Mouse (Mus musculus) MEL (cell line): Measurements from ENCODE around the gene Rpp25. TPM values are rescaled to one million over a fixed set of nuclear protein-coding genes. Genes with fewer than 3 reads are reported as not detected.

ENCODE experiments used
- DNase-seq: peaks from one replicate; pipeline ENCODE4 v3.0.0; 2011; ENCODE audit warnings: low read depth, low spot score
- H3K27ac ChIP-seq: 2 replicates; pipeline ENCODE4 v1.5.1; 2012; ENCODE audit warnings: low read depth, mild to moderate bottlenecking, control low read depth, low read length, moderate library complexity; ENCODE audit not compliant: control insufficient read depth
- H3K27me3 ChIP-seq, 2 experiments: fragments of 150-350 bp in 1 of 2; sonication (generic) in 1 of 2; 2 replicates each; pipeline ENCODE4 v1.6.1; 2012; ENCODE audit warnings: low read length in 2 of 2, mild to moderate bottlenecking in 2 of 2, improper control_type of control experiment in 1 of 2, moderate library complexity in 1 of 2; ENCODE audit not compliant: insufficient read depth in 2 of 2, control insufficient read depth in 1 of 2
- H3K36me3 ChIP-seq, 2 experiments: 2 replicates each; pipeline ENCODE4 v1.6.1; 2012 to 2014; ENCODE audit warnings: low read length in 2 of 2, improper control_type of control experiment in 1 of 2, inconsistent platforms in 1 of 2, mild to moderate bottlenecking in 1 of 2; ENCODE audit not compliant: insufficient read depth in 2 of 2, control insufficient read depth in 1 of 2
- H3K4me1 ChIP-seq, 2 experiments: fragments of 150-350 bp in 1 of 2; sonication (generic) in 1 of 2; 2 replicates each; pipeline ENCODE4 v1.6.1; 2012; ENCODE audit warnings: low read length in 2 of 2, improper control_type of control experiment in 1 of 2, mild to moderate bottlenecking in 1 of 2; ENCODE audit not compliant: insufficient read depth in 2 of 2, control insufficient read depth in 1 of 2
- H3K4me3 ChIP-seq, 2 experiments: fragments of 150-350 bp in 1 of 2; sonication (generic) in 1 of 2; 2 replicates each; pipeline ENCODE4 v1.5.1; 2012; ENCODE audit warnings: low read depth in 2 of 2, low read length in 2 of 2, mild to moderate bottlenecking in 2 of 2, moderate library complexity in 2 of 2, control low read depth in 1 of 2, improper control_type of control experiment in 1 of 2; ENCODE audit not compliant: control insufficient read depth in 1 of 2, insufficient read depth in 1 of 2
- H3K79me2 ChIP-seq: 2 replicates; pipeline ENCODE4 v1.6.1; 2012; ENCODE audit warnings: mild to moderate bottlenecking, low read length, moderate library complexity; ENCODE audit not compliant: control insufficient read depth, poor library complexity, insufficient read depth
- H3K9ac ChIP-seq: 2 replicates; pipeline ENCODE4 v1.6.1; 2012; ENCODE audit warnings: low read depth, mild to moderate bottlenecking, control low read depth, low read length, moderate library complexity; ENCODE audit not compliant: control insufficient read depth, poor library complexity, severe bottlenecking
- H3K9me3 ChIP-seq: fragments of 150-350 bp; sonication (generic); replicated peaks from 2 replicates; pipeline ENCODE4 v1.6.1; 2012; ENCODE audit warnings: mild to moderate bottlenecking, low read length, improper control_type of control experiment, moderate library complexity; ENCODE audit not compliant: insufficient read depth
- BHLHE40 ChIP-seq: IDR thresholded peaks from 2 replicates; pipeline ENCODE4 v1.6.1; 2012; ENCODE audit warnings: low read depth, mild to moderate bottlenecking, inconsistent platforms, low read length, improper control_type of control experiment, borderline replicate concordance
- CHD1 ChIP-seq: IDR thresholded peaks from 2 replicates; pipeline ENCODE4 v1.6.1; 2012; ENCODE audit warnings: low read depth, mild to moderate bottlenecking, inconsistent platforms, low read length, improper control_type of control experiment
- CHD2 ChIP-seq: IDR thresholded peaks from 2 replicates; pipeline ENCODE4 v1.6.1; 2011; ENCODE audit warnings: low read length, improper control_type of control experiment
- CTCF ChIP-seq, 3 experiments: IDR thresholded peaks in 2 of 3; conservative IDR thresholded peaks in 1 of 3; 2 replicates each; pipeline ENCODE4 v1.5.1; 2011 to 2012; ENCODE audit warnings: low read length in 3 of 3, low read depth in 2 of 3, mild to moderate bottlenecking in 2 of 3, improper control_type of control experiment in 1 of 3, inconsistent platforms in 1 of 3, mixed read lengths in 1 of 3, moderate library complexity in 1 of 3; ENCODE audit not compliant: control insufficient read depth in 1 of 3, insufficient read depth in 1 of 3, poor library complexity in 1 of 3, severe bottlenecking in 1 of 3
- E2F4 ChIP-seq: IDR thresholded peaks from 2 replicates; pipeline ENCODE4 v1.6.1; 2011; ENCODE audit warnings: low read depth, low read length, improper control_type of control experiment, borderline replicate concordance
- GATA1 ChIP-seq: IDR thresholded peaks from 2 replicates; pipeline ENCODE4 v1.6.1; 2011; ENCODE audit warnings: low read depth, low read length, improper control_type of control experiment
- HCFC1 ChIP-seq: IDR thresholded peaks from 2 replicates; pipeline ENCODE4 v1.6.1; 2012; ENCODE audit warnings: low read depth, mild to moderate bottlenecking, inconsistent platforms, low read length, improper control_type of control experiment, moderate library complexity
- JUND ChIP-seq: IDR thresholded peaks from 2 replicates; pipeline ENCODE4 v1.6.1; 2011; ENCODE audit warnings: low read depth, mild to moderate bottlenecking, improper control_type of control experiment, low read length
- KAT2A ChIP-seq: conservative IDR thresholded peaks from 2 replicates; pipeline ENCODE4 v1.6.1; 2012; ENCODE audit warnings: low read depth, low read length, improper control_type of control experiment, inconsistent platforms
- MAFK ChIP-seq: IDR thresholded peaks from 2 replicates; pipeline ENCODE4 v1.6.1; 2011; ENCODE audit warnings: low read depth, mild to moderate bottlenecking, low read length, improper control_type of control experiment, borderline replicate concordance
- MAX ChIP-seq: IDR thresholded peaks from 2 replicates; pipeline ENCODE4 v1.6.1; 2011; ENCODE audit warnings: low read length, improper control_type of control experiment
- MYC ChIP-seq: IDR thresholded peaks from 2 replicates; pipeline ENCODE4 v1.6.1; 2011; ENCODE audit warnings: low read depth, mild to moderate bottlenecking, low read length, improper control_type of control experiment, moderate library complexity
- NELFE ChIP-seq: IDR thresholded peaks from 2 replicates; pipeline ENCODE4 v1.6.1; 2011; ENCODE audit warnings: low read depth, low read length, improper control_type of control experiment
- POLR2A ChIP-seq, 2 experiments: IDR thresholded peaks; 2 replicates each; pipeline ENCODE4 v1.6.1; 2011 to 2012; ENCODE audit warnings: low read length in 2 of 2, mild to moderate bottlenecking in 2 of 2, control low read depth in 1 of 2, improper control_type of control experiment in 1 of 2, low read depth in 1 of 2, moderate library complexity in 1 of 2; ENCODE audit not compliant: control insufficient read depth in 1 of 2, insufficient read depth in 1 of 2, poor library complexity in 1 of 2
- POLR2AphosphoS5 ChIP-seq: IDR thresholded peaks from 2 replicates; pipeline ENCODE4 v1.6.1; 2012; ENCODE audit warnings: low read depth, borderline replicate concordance, mild to moderate bottlenecking, inconsistent platforms, low read length, moderate library complexity, mixed read lengths
- RAD21 ChIP-seq: IDR thresholded peaks from 2 replicates; pipeline ENCODE4 v1.6.1; 2011; ENCODE audit warnings: mild to moderate bottlenecking, low read depth, low read length, improper control_type of control experiment
- RCOR1 ChIP-seq: IDR thresholded peaks from 2 replicates; pipeline ENCODE4 v1.6.1; 2012; ENCODE audit warnings: low read depth, mild to moderate bottlenecking, inconsistent platforms, low read length, improper control_type of control experiment
- SMC3 ChIP-seq: IDR thresholded peaks from 2 replicates; pipeline ENCODE4 v1.6.1; 2011; ENCODE audit warnings: low read depth, low read length, improper control_type of control experiment
- UBTF ChIP-seq: IDR thresholded peaks from 2 replicates; pipeline ENCODE4 v1.6.1; 2012; ENCODE audit warnings: low read depth, mild to moderate bottlenecking, inconsistent platforms, low read length, improper control_type of control experiment, moderate library complexity, borderline replicate concordance; ENCODE audit not compliant: insufficient read depth
- ZC3H11A ChIP-seq: IDR thresholded peaks from 2 replicates; pipeline ENCODE4 v1.6.1; 2012; ENCODE audit warnings: low read depth, mild to moderate bottlenecking, inconsistent platforms, low read length, improper control_type of control experiment
- ZKSCAN1 ChIP-seq: IDR thresholded peaks from 2 replicates; pipeline ENCODE4 v1.6.1; 2012; ENCODE audit warnings: low read depth, mild to moderate bottlenecking, inconsistent platforms, low read length, improper control_type of control experiment, moderate library complexity
- ZMIZ1 ChIP-seq: IDR thresholded peaks from 2 replicates; pipeline ENCODE4 v1.6.1; 2012; ENCODE audit warnings: low read depth, mild to moderate bottlenecking, inconsistent platforms, low read length, improper control_type of control experiment, moderate library complexity
- ZNF384 ChIP-seq: IDR thresholded peaks from 2 replicates; pipeline ENCODE4 v1.6.1; 2012; ENCODE audit warnings: low read depth, mild to moderate bottlenecking, inconsistent platforms, low read length, improper control_type of control experiment
- polyA plus RNA-seq, 2 experiments: library from polyadenylated mRNA; stranded (reverse) in 1 of 2; unstranded in 1 of 2; fragments of >175 nt in 1 of 2; fragments of >200 nt in 1 of 2; gene quantifications; 2 replicates each; pipeline versions ENCODE4 v1.2.1 to v1.2.4; 2012; ENCODE audit warnings: low replicate concordance in 2 of 2, low read depth in 1 of 2; ENCODE audit not compliant: insufficient read length in 2 of 2, insufficient read depth in 1 of 2, missing spikeins in 1 of 2
- total RNA-seq: library from RNA; depleted of rRNA; stranded (reverse); fragments of 300-350 nt; gene quantifications from 2 replicates; pipeline ENCODE4 v1.2.3, GENCODE M21; 2012

Rpp25 gene
- total and polyA plus RNA-seq, 3 experiments, result 0.12 to 0.68 TPM; not detected in 1

DNA sequence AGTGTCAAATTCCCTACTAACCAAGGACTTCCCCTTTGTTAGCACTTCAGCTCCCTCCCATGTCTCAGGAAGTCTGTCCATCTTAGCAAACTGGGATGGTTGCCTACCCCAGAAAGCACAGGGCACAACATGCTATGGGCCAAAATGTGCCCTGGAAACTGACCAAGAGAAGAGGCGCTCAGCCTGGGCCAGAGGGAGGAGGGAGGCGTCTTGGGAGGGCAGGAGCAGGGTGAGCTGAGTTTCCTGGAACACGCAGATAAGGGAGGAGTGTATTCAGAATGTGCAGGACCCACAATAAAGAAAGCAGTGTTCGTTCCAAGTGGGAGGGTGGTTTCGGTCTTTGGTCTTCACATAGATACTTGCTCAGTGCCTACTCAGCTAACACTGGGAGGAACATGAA, 43.5 kb downstream of the Rpp25 start:
- H3K27ac ChIP-seq, result no peak overlapping the region
- no peak for DNase-seq
- H3K4me1 ChIP-seq, result peaks cover 0 to 7% of the 10 kb centered on the region in 2 experiments; a peak in 2 of 4 replicates
- H3K36me3 ChIP-seq, result peaks cover 2% of the 10 kb centered on the region in 2 experiments; a peak in 3 of 4 replicates
- H3K9ac ChIP-seq, result no peak overlapping the region
- no peak overlapping the region for H3K4me3 ChIP-seq
- H3K79me2 ChIP-seq, result no peaks in the 10 kb centered on the region
- H3K9me3 ChIP-seq, result no peaks in the 10 kb centered on the region
- no peaks in the 10 kb centered on the region for H3K27me3 ChIP-seq
- no peak for TF ChIP-seq UBTF
- no peak for TF ChIP-seq MAX
- TF ChIP-seq E2F4, result no peak
- no peak for TF ChIP-seq CHD1
- no peak for TF ChIP-seq GATA1

DNA sequence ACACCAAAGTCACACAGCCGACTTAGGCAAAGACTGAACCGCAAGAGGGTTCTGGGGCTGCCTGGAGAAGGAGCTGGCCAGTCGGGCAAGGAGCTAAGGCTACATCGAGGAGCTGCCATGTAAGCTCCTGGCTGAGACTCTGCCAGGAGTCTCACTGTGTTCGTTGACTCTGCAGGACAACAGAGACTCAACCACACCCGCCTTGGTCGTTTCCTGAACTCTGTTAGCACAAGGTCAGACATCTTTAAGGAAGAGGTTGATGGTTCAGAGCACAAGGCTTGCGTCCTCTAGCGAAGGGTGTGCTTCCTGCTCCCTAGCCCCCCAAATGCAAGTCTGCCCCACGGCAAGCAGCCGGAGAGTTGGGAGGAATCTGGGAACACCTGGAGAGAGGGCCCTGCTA, 44.0 kb downstream of the Rpp25 start:
- Histone ChIP-seq H3K27ac (no peak overlapping the region), H3K36me3 (peaks cover 0 to 2% of the 10 kb centered on the region in 2 experiments; a peak in 2 of 4 replicates)
- TF ChIP-seq RCOR1, result no peak
- TF ChIP-seq KAT2A, result no peak
- TF ChIP-seq MAX, result no peak
- TF ChIP-seq UBTF, result no peak

DNA sequence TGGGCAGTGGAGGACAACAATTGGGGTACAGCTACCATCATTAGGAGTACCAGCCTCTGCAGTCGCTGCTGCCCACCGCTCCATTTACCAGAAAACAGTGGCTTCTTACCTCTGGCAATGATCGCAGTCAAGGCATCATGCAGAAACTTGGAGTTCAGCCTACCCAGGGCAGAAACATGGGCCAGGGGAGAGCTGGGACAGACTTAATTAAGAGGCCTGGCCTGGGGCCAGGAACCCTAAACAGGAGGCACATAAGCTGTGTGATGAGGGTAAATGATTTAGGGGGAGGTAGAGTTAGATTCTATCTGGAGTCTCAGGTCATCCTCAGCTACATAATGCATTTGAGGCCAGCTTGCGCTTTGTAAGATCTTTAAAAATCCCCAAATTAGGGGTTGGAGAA, 45.4 kb downstream of the Rpp25 start:
- Histone ChIP-seq H3K9ac (no peak overlapping the region), H3K27me3 (no peaks in the 10 kb centered on the region)

More for the DNA sequence above, 44.0 kb downstream of the Rpp25 start:
- Histone ChIP-seq H3K4me3 (no peak overlapping the region), H3K79me2 (no peaks in the 10 kb centered on the region; the same call in 1 of the 2 replicates), H3K9me3 (no peaks in the 10 kb centered on the region), H3K27me3 (no peaks in the 10 kb centered on the region), H3K9ac (no peak overlapping the region), H3K4me1 (peaks cover 0 to 7% of the 10 kb centered on the region in 2 experiments; a peak in 2 of 4 replicates)
- DNase-seq, result no peak

More for the DNA sequence above, 45.4 kb downstream of the Rpp25 start:
- Histone ChIP-seq H3K4me3 (no peak overlapping the region), H3K36me3 (peaks cover 0 to 4% of the 10 kb centered on the region in 2 experiments; a peak in 2 of 4 replicates), H3K27ac (no peak overlapping the region), H3K4me1 (peaks cover 0 to 11% of the 10 kb centered on the region in 2 experiments; a peak in 2 of 4 replicates), H3K9me3 (no peaks in the 10 kb centered on the region)
- no peak for DNase-seq
- no peak for TF ChIP-seq CHD1
- TF ChIP-seq MAFK, result no peak
- TF ChIP-seq HCFC1, result no peak
- no peak for TF ChIP-seq ZKSCAN1
- no peak for TF ChIP-seq RAD21
- TF ChIP-seq CTCF (IDR thresholded peaks at IDR 0.05 in 2 of 3, conservative IDR thresholded peaks at IDR 0.05 in 1 of 3; ENCODE audit: control insufficient read depth in 1 of 3, insufficient read depth in 1 of 3, low read depth in 2 of 3, low read length in 3 of 3, poor library complexity in 1 of 3, severe bottlenecking in 1 of 3), result no peak
- no peak for TF ChIP-seq BHLHE40
- no peak for TF ChIP-seq SMC3
- no peak for TF ChIP-seq POLR2AphosphoS5
- no peak for TF ChIP-seq POLR2A (IDR thresholded peaks at IDR 0.05; ENCODE audit: control insufficient read depth in 1 of 2, insufficient read depth in 1 of 2, low read depth in 1 of 2, low read length in 2 of 2, poor library complexity in 1 of 2)
- TF ChIP-seq ZMIZ1, result no peak
- TF ChIP-seq E2F4, result no peak
- TF ChIP-seq MYC, result no peak
- no peak for TF ChIP-seq CHD2
- no peak for TF ChIP-seq UBTF
- no peak for TF ChIP-seq NELFE
- TF ChIP-seq ZC3H11A, result no peak
- no peak for TF ChIP-seq JUND
- TF ChIP-seq ZNF384, result no peak
- TF ChIP-seq, all 39 proteins: peak for 0
- H3K79me2 ChIP-seq, result no peaks in the 10 kb centered on the region; the same call in 1 of the 2 replicates
